Mouse (Mus musculus): ENCODE measurements around the gene Chd2. TPM values are rescaled to one million over a fixed set of nuclear protein-coding genes. Genes with fewer than 3 reads are reported as not detected.

Gene Chd2
- total RNA-seq, 2 experiments from 2014 or later: 40.7 to 48.4 TPM

- TF ChIP-seq CTCF (IDR thresholded peaks at IDR 0.05): peak; percentile 76
- peak overlapping the region; percentile 60 for H3K4me3 ChIP-seq
- H3K27ac ChIP-seq: peak overlapping the region; percentile 98
- DNase-seq: peak; percentile 87
- intact Hi-C loops (cut with DNase I): no loop called here
Observed at GRCm38 (mm10) chr7:73399501-73400044, 142.1 kb downstream of the Chd2 start.

GRCm38 (mm10) chr7:73398806-73399442, 142.7 kb downstream of the Chd2 start:
- Histone ChIP-seq H3K4me3 (peak overlapping the region; percentile 60), H3K27ac (peak overlapping the region; percentile 98)
- intact Hi-C loops (cut with DNase I): no loop called here
- no peak for TF ChIP-seq CTCF (IDR thresholded peaks at IDR 0.05)
- DNase-seq: peak; percentile 52

DNA sequence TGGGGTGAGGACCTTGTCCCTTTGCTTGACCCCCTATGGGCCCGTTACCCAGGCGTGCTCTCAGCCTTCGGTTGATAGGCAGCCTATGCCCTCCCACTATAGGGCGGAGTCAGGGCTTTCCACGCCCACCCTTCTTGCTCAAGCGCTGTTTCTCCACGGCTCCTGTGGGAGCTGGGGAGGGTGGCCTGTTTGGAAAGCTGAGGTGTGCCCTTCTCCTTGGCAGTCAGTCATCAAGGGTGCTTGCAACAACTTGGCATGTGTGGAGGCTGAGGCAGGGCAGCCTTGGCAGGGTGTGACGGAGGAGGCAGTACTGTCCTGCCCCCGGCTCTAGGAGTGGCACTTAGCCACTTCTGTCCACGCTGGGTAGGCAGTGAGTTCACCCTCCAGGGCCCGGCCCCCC, 143.3 kb downstream of the Chd2 start:
- intact Hi-C loops (cut with DNase I): no loop called here
- TF ChIP-seq CTCF (IDR thresholded peaks at IDR 0.05): no peak
- Histone ChIP-seq H3K4me3 (peak overlapping the region; percentile 60), H3K27ac (peak overlapping the region; percentile 98)
- DNase-seq: peak; percentile 95

- intact Hi-C loops (cut with DNase I): no loop called here
- Histone ChIP-seq H3K4me3 (peak overlapping the region; percentile 93), H3K27ac (peak overlapping the region; percentile 98)
- no peak for TF ChIP-seq CTCF (IDR thresholded peaks at IDR 0.05)
- no peak for DNase-seq
Observed at GRCm38 (mm10) chr7:73394013-73394409, 147.6 kb downstream of the Chd2 start.

DNA sequence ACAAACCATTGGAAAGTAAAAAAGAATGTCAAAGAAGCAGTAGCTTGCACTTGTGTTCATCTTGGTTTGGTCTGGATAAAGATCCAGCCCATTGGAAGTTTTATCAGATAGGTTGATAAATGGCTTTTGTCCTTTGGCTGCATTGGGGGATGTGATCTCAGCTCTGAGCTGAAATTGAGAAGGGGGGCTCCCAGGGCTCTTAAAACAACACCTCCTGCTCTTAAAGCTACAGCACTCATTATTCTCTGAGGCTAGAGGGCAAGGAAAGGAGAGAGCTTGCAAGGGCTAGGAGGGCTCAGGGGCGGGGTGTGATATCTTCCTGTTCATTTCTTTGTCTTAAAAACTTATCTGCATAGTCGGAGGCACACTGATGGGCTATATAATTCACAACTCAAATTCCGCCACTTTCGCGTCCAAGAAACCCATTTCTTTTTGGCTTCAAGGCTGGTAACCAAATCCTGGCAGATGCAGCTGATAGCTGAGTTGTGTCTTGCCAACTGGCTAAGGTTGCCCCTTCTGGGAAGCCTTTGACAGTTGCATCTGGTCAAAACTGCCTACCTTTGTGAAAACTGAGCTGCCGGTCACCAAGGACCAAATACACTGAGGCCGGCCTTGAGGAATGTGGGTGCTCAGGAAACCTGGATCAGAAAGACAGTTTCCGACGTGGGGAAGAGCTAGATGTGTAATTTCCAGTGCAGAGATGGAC, 148.2 kb downstream of the Chd2 start:
- DNase-seq: peak; percentile 78
- H3K4me3 ChIP-seq: peak overlapping the region; percentile 93
- TF ChIP-seq CTCF (IDR thresholded peaks at IDR 0.05): no peak
- intact Hi-C loops (cut with DNase I): no loop called here
- peak overlapping the region; percentile 98 for H3K27ac ChIP-seq

- H3K4me3 ChIP-seq: peak overlapping the region; percentile 93
- no peak for DNase-seq
- peak overlapping the region; percentile 98 for H3K27ac ChIP-seq
- intact Hi-C loops (cut with DNase I): no loop called here
- TF ChIP-seq CTCF (IDR thresholded peaks at IDR 0.05): no peak
Observed at GRCm38 (mm10) chr7:73392359-73392758, 149.3 kb downstream of the Chd2 start.

GRCm38 (mm10) chr7:73391518-73392321, 149.9 kb downstream of the Chd2 start:
- TF ChIP-seq CTCF (IDR thresholded peaks at IDR 0.05): no peak
- H3K4me3 ChIP-seq: peak overlapping the region; percentile 93
- H3K27ac ChIP-seq: peak overlapping the region; percentile 98
- intact Hi-C loops (cut with DNase I): no loop called here
- peak; percentile 79 for DNase-seq

- no peak for TF ChIP-seq CTCF (IDR thresholded peaks at IDR 0.05)
- peak overlapping the region; percentile 93 for H3K4me3 ChIP-seq
- intact Hi-C loops (cut with DNase I): no loop called here
- H3K27ac ChIP-seq: peak overlapping the region; percentile 98
- DNase-seq: peak; percentile 98
Observed at GRCm38 (mm10) chr7:73391002-73391517, 150.6 kb downstream of the Chd2 start.

DNA sequence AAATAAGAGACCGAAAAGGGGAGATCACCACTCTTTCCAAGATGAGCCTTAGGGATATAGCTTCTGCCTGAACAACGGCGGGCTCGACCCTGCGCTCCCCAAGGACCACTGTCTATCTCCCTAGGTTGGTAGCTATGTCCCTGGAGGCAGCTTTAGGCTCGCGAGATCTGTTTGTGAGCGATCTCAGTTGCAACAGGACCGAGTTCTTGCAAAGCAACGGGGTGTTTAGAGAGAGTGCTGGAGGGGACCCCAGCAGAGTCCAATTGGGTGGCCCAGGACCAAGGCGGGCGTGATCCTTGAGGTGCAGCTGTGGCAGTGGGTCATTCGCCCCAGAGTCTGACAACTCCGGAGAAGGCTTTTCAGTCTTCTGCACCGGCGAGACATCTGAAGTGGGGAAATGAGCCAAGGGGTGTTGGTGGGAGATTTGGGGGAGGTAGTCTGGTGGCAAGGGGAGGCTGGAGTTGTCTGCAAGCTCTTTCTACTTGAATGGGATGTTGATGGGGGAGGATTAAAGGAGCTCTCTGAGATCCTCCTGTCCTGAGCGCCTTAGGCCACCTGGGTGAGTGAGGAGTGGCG, 151.1 kb downstream of the Chd2 start:
- peak overlapping the region; percentile 93 for H3K4me3 ChIP-seq
- intact Hi-C loops (cut with DNase I): no loop called here
- TF ChIP-seq CTCF (IDR thresholded peaks at IDR 0.05): no peak
- H3K27ac ChIP-seq: peak overlapping the region; percentile 98
- peak; percentile 57 for DNase-seq

- Histone ChIP-seq H3K27ac (peak overlapping the region; percentile 98), H3K4me3 (peak overlapping the region; percentile 93)
- DNase-seq: peak; percentile 48
- TF ChIP-seq CTCF (IDR thresholded peaks at IDR 0.05): no peak
- intact Hi-C loops (cut with DNase I): no loop called here
Observed at GRCm38 (mm10) chr7:73389871-73390294, 151.7 kb downstream of the Chd2 start.

- no peak for DNase-seq
- intact Hi-C loops (cut with DNase I): no loop called here
- Histone ChIP-seq H3K4me3 (peak overlapping the region; percentile 93), H3K27ac (peak overlapping the region; percentile 98)
- no peak for TF ChIP-seq CTCF (IDR thresholded peaks at IDR 0.05)
Observed at GRCm38 (mm10) chr7:73389419-73389818, 152.2 kb downstream of the Chd2 start.

GRCm38 (mm10) chr7:73388866-73389265, 152.8 kb downstream of the Chd2 start:
- peak overlapping the region; percentile 98 for H3K27ac ChIP-seq
- intact Hi-C loops (cut with DNase I): no loop called here
- TF ChIP-seq CTCF (IDR thresholded peaks at IDR 0.05): peak; percentile 34; the same call in 1 of the 2 replicates
- H3K4me3 ChIP-seq: no peak overlapping the region; the same call in 1 of the 2 replicates
- DNase-seq: no peak

All from gastrocnemius, adult 2 months (tissue).